Mouse (Mus musculus) left cerebral cortex, adult 11 months (tissue): ENCODE results near the gene Kif9.

ENCODE experiments used
- DNase-seq: peaks from one replicate; pipeline ENCODE4 v3.0.0; 2022; ENCODE audit warnings: low spot score

Kif9 gene

GRCm38 (mm10) chr9:110476124-110477091 lies at the start of gene Kif9, which contains the start of gene Klhl18:
TSS of gene Kif9 (plus strand) at chr9:110476958.
TSS of gene Klhl18 (minus strand) at chr9:110476694.
- peak; percentile 96 for DNase-seq

- peak; percentile 41 for DNase-seq
These were observed 45.5 kb upstream of the Kif9 start for GRCm38 (mm10) chr9:110431241-110431640.

- DNase-seq: no peak
These were observed 43.7 kb upstream of the Kif9 start for GRCm38 (mm10) chr9:110433045-110433444.

- DNase-seq: no peak
These were observed 40.7 kb upstream of the Kif9 start for GRCm38 (mm10) chr9:110436041-110436440.

GRCm38 (mm10) chr9:110440049-110440448 lies 36.7 kb upstream of the Kif9 start:
- no peak for DNase-seq

GRCm38 (mm10) chr9:110440559-110440958 lies 36.2 kb upstream of the Kif9 start:
- no peak for DNase-seq

GRCm38 (mm10) chr9:110448356-110448755 lies 28.4 kb upstream of the Kif9 start:
- no peak for DNase-seq

GRCm38 (mm10) chr9:110448857-110449617 lies 27.7 kb upstream of the Kif9 start:
- peak; percentile 65 for DNase-seq

GRCm38 (mm10) chr9:110452523-110452922 lies 24.2 kb upstream of the Kif9 start:
- no peak for DNase-seq

- no peak for DNase-seq
These were observed 18.8 kb upstream of the Kif9 start for GRCm38 (mm10) chr9:110457926-110458325.

- DNase-seq: no peak
These were observed 17.5 kb upstream of the Kif9 start for GRCm38 (mm10) chr9:110459145-110459727.

- DNase-seq: no peak
These were observed 15.6 kb upstream of the Kif9 start for GRCm38 (mm10) chr9:110460884-110461815.

- no peak for DNase-seq
These were observed 14.4 kb upstream of the Kif9 start for GRCm38 (mm10) chr9:110462321-110462720.

- no peak for DNase-seq
These were observed 12.7 kb upstream of the Kif9 start for GRCm38 (mm10) chr9:110463983-110464591.

- no peak for DNase-seq
These were observed 11.4 kb upstream of the Kif9 start for GRCm38 (mm10) chr9:110465336-110465735.

- DNase-seq: no peak
These were observed 10.6 kb upstream of the Kif9 start for GRCm38 (mm10) chr9:110466179-110466578.

- no peak for DNase-seq
These were observed 1.2 kb downstream of the Kif9 start for GRCm38 (mm10) chr9:110477951-110478350.

GRCm38 (mm10) chr9:110478639-110479038 lies 1.9 kb downstream of the Kif9 start:
- no peak for DNase-seq

GRCm38 (mm10) chr9:110488841-110489240 lies 12.1 kb downstream of the Kif9 start:
- DNase-seq: no peak

GRCm38 (mm10) chr9:110490913-110491312 lies 14.2 kb downstream of the Kif9 start:
- no peak for DNase-seq

GRCm38 (mm10) chr9:110525737-110526136 lies 49.0 kb downstream of the Kif9 start:
- DNase-seq: no peak
